Mouse (Mus musculus): ENCODE measurements around the gene S1pr4.

- no peak for TF ChIP-seq CTCF (IDR thresholded peaks at IDR 0.05; ENCODE audit: insufficient read depth, low read depth, low read length)
- peak; percentile 71 for TF ChIP-seq POLR2A (IDR thresholded peaks at IDR 0.05; ENCODE audit: insufficient read depth, low read depth, low read length)
Measured at GRCm38 (mm10) chr10:81496264-81496901, 3.5 kb downstream of the S1pr4 start, which contains the start of gene Ncln.
